Comparison of ENCODE assay signal across 9 mouse cellular contexts in genomic region chr9:57259736-57260135, GRCm38 (mm10). TPM values are rescaled to one million over a fixed set of nuclear protein-coding genes. Genes with fewer than 3 reads are reported as not detected.
DNase-seq lines count a peak whose midpoint lies in the region; ATAC-seq and TF ChIP-seq lines count a peak whose summit lies in the region.
"Had no signal": no experiment of that assay in that cellular context is flagged by ENCODE, and none has a peak within 500 bp of the region (broad histone marks: within the 10 kb centered on the region; RNA-seq: fewer than 3 reads in every experiment).

No protein-coding gene starts in this region.

- 5% methylated on average over 3 of the region's 3 CpGs for WGBS in limb, embryonic 13.5 days

- H3K36me3 ChIP-seq in limb, embryonic 13.5 days: peaks cover 41% of the 10 kb centered on the region
- peaks cover 5% of the 10 kb centered on the region for H3K36me3 ChIP-seq in myocyte (ENCODE audit: control insufficient read depth, insufficient read depth)
- no peaks in the 10 kb centered on the region; the same call in none of the 2 replicates for H3K36me3 ChIP-seq in splenic B cell, adult 2 months (ENCODE audit: control insufficient read depth, insufficient read depth, low read length, poor library complexity, severe bottlenecking)

- peaks cover 72% of the 10 kb centered on the region for H3K79me2 ChIP-seq in myocyte (ENCODE audit: control insufficient read depth, insufficient read depth)

- peak overlapping the region; percentile 98; the same call in 1 of the 2 replicates for H3K4me2 ChIP-seq in limb, embryonic 13.5 days (replicated peaks)
- peak overlapping the region; percentile 77 for H3K4me2 ChIP-seq in myocyte (ENCODE audit: low read depth)

- ATAC-seq in limb, embryonic 13.5 days (ENCODE audit: low FRiP score, low read depth): 0 out of 2 replicates have a peak, but pooled peaks have one; percentile 25

- no peak overlapping the region for H3ac ChIP-seq in myocyte (ENCODE audit: control insufficient read depth, insufficient read length)

- no peaks in the 10 kb centered on the region for H3K9me3 ChIP-seq in limb, embryonic 13.5 days
- H3K9me3 ChIP-seq: embryonic facial prominence, embryonic 13.5 days had no signal

- H3K27ac ChIP-seq in limb, embryonic 13.5 days: no peak overlapping the region
- H3K27ac ChIP-seq: embryonic facial prominence, embryonic 13.5 days had no signal

- no peak overlapping the region for H3K4me3 ChIP-seq in limb, embryonic 13.5 days
- no peak overlapping the region for H3K4me3 ChIP-seq in myocyte

- H3K9ac ChIP-seq in limb, embryonic 13.5 days: no peak overlapping the region
- H3K9ac ChIP-seq: embryonic facial prominence, embryonic 13.5 days had no signal

- DNase-seq in 3T3-L1 (ENCODE audit: low read depth, low spot score): peak; percentile 96
- peak; percentile 93 to 98 for DNase-seq in adrenal gland, adult (ENCODE audit: inconsistent age in 2 of 2, low spot score in 1 of 2)
- DNase-seq in embryo, embryonic 10 days (ENCODE audit: low spot score): peak; percentile 97
- peak; percentile 92 for DNase-seq in heart, adult 8-10 months (ENCODE audit: low spot score)
- DNase-seq in kidney, adult 9 months: peak; percentile 96
- DNase-seq in splenic B cell, adult 2 months (ENCODE audit: low read depth, low spot score): peak; percentile 96

- TF ChIP-seq POLR2A in myocyte (IDR thresholded peaks at IDR 0.05; ENCODE audit: insufficient read length, low read depth): no peak

- no peaks in the 10 kb centered on the region; the same call in none of the 2 replicates for H3K27me3 ChIP-seq in limb, embryonic 13.5 days
- H3K27me3 ChIP-seq in myocyte (ENCODE audit: control insufficient read depth, insufficient read depth, insufficient read length): no peaks in the 10 kb centered on the region
- H3K27me3 ChIP-seq in splenic B cell, adult 2 months (ENCODE audit: control insufficient read depth, insufficient read depth, low read length, poor library complexity, severe bottlenecking): no peaks in the 10 kb centered on the region
- H3K27me3 ChIP-seq: embryonic facial prominence, embryonic 13.5 days had no signal

- peaks cover 21% of the 10 kb centered on the region for H3K4me1 ChIP-seq in limb, embryonic 13.5 days

TF ChIP-seq in myocyte, 11 proteins besides CTCF, POLR2A, EP300 and RAD21:
- TF ChIP-seq MYOD1 (IDR thresholded peaks at IDR 0.05; ENCODE audit: control insufficient read depth in 1 of 3, insufficient read length in 2 of 3, low read depth in 2 of 3) (no peak), POLR2AphosphoS2 (IDR thresholded peaks at IDR 0.05; ENCODE audit: insufficient read length, low read depth) (peak; percentile 53)

RNA-seq across cellular contexts. Expression of gene 1700017B05Rik, which starts 2.7 kb away (rescaled TPM):
- 10 to 100 TPM in 2 of 4 experiments, 1 to 10 TPM in 2; 7.9 to 10.7 (median 9.4) TPM for total RNA-seq in heart, adult 8-10 months (2022)
- polyA plus RNA-seq in limb, embryonic 13.5 days (2015; fragmentation: Nextera tagmentation; extraction: Ambion mirVana): 16.5 and 17.6 TPM in 2 replicates
- 30.3 TPM for polyA plus RNA-seq in myocyte (2012; fragmentation: generic; extraction: Trizol)

RNA-seq across cellular contexts. Expression of gene Trcg1, which starts 23.4 kb away (rescaled TPM):
- not detected for total RNA-seq in heart, adult 8-10 months (2022)
- polyA plus RNA-seq in limb, embryonic 13.5 days (2015; fragmentation: Nextera tagmentation; extraction: Ambion mirVana): not detected in 2 replicates
- polyA plus RNA-seq in myocyte (2012; fragmentation: generic; extraction: Trizol): not detected
- polyA plus RNA-seq: embryonic facial prominence, embryonic 13.5 days had no signal
